Mouse (Mus musculus) hindbrain, embryonic 14.5 days (tissue): ENCODE data around the gene Cbs. TPM values are rescaled to one million over a fixed set of nuclear protein-coding genes. Genes with fewer than 3 reads are reported as not detected.
A peak's percentile ranks its signal among the peaks of the same experiment; 100 is the strongest.

Experiments used
- ATAC-seq: fragments of 200-750 bp; cut with Nextera tagmentation; 2 replicates; pipeline ENCODE4 v1.8.0; 2017; ENCODE audit warnings: moderate number of reproducible peaks, mild to moderate bottlenecking, moderate TSS enrichment, moderate library complexity; ENCODE audit not compliant: low FRiP score
- DNase-seq: peaks from one replicate; pipeline ENCODE4 v3.0.0-alpha.2; 2015; ENCODE audit warnings: low spot score
- H3K27ac ChIP-seq: fragments of 300-500 bp; sonication (generic); 2 replicates; pipeline ENCODE4 v1.5.1; 2014; ENCODE audit warnings: mild to moderate bottlenecking, moderate library complexity
- H3K27me3 ChIP-seq: fragments of 300-500 bp; sonication (generic); 2 replicates; pipeline ENCODE4 v1.6.1; 2014; ENCODE audit warnings: mild to moderate bottlenecking, low read length, mixed read lengths; ENCODE audit not compliant: control insufficient read depth, insufficient read depth
- H3K36me3 ChIP-seq: fragments of 300-500 bp; sonication (generic); replicated peaks from 2 replicates; pipeline ENCODE4 v1.6.1; 2014; ENCODE audit not compliant: control insufficient read depth, insufficient read depth
- H3K4me1 ChIP-seq: fragments of 300-500 bp; sonication (generic); replicated peaks from 2 replicates; pipeline ENCODE4 v1.6.1; 2014; ENCODE audit warnings: antibody characterized with exemption, low read length, mixed read lengths; ENCODE audit not compliant: control insufficient read depth, insufficient read depth
- H3K4me2 ChIP-seq: fragments of 300-500 bp; sonication (generic); replicated peaks from 2 replicates; pipeline ENCODE4 v1.6.1; 2014; ENCODE audit warnings: mild to moderate bottlenecking, moderate library complexity
- H3K4me3 ChIP-seq: fragments of 300-500 bp; sonication (generic); replicated peaks from 2 replicates; pipeline ENCODE4 v1.5.1; 2014; ENCODE audit warnings: mild to moderate bottlenecking, low read length
- H3K9ac ChIP-seq: fragments of 300-500 bp; sonication (generic); 2 replicates; pipeline ENCODE4 v1.6.1; 2014
- H3K9me3 ChIP-seq: fragments of 300-500 bp; sonication (generic); 2 replicates; pipeline ENCODE4 v1.6.1; 2016; ENCODE audit warnings: low read length; ENCODE audit not compliant: control insufficient read depth
- WGBS: fragments of 180-500 bp; shearing (Covaris S2); extraction: QIAGEN DNeasy Blood & Tissue Kit; methylation state at CpG from one replicate; pipeline ENCODE4 v1.1.7; 2014; 5-methylcytosine and 5-hydroxymethylcytosine counted together
- polyA plus RNA-seq: library from polyadenylated mRNA; unstranded; fragments of >200 nt; fragmentation: Nextera tagmentation; extraction: Ambion mirVana; gene quantifications from 2 replicates; pipeline ENCODE4 v1.2.1, GENCODE M21; 2014

The Cbs gene
- polyA plus RNA-seq, 1 experiment from 2014 or later, result 6.7 TPM

DNA sequence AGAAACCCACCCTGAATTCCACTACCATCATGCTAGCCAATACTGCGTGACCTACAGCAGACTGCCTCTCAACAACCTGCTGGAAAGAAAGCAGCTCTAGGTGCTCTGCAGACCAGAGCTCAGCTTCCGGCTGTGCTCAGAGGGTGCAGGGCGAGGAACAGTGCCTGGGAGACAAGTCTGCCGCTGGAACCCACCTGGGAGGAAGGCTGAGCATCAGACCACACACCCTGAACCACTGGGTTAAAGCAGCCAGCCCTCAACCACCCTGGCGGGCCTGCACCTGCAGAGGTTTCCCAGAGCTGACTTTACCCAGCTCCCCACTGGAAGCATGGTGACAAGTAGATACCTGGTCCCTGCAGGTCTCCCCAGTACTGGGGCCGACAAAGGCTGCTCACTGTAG, 16.2 kb upstream of the Cbs start:
- WGBS, result 92% methylated on average over 6 of the region's 6 CpGs
- Histone ChIP-seq H3K4me3 (no peak overlapping the region), H3K9me3 (no peaks in the 10 kb centered on the region), H3K27me3 (no peaks in the 10 kb centered on the region), H3K4me2 (no peak overlapping the region), H3K27ac (no peak overlapping the region), H3K9ac (no peak overlapping the region), H3K36me3 (peaks cover 78% of the 10 kb centered on the region), H3K4me1 (peaks cover 9% of the 10 kb centered on the region)
- DNase-seq (no peak), ATAC-seq (no peak)

DNA sequence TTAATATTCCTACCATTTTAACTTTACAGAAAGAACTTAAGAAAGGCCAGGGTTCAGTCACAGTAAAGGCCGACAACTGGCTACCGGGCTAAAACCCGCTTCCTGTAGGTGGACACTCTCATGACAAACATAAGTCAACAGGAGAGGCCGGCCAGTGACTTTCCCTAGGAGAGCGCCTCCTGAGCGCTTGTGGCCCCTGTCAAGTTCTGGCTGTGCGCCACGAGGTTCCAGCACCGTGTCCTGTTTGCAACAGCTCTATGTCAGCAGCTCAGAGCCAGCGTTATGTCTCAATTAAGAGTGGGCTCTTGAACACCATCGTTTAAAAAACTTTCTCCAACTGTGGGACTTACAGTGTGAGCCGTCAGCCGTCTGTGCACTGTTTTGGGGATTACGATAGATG, 15.1 kb upstream of the Cbs start:
- ATAC-seq (no peak), DNase-seq (no peak)
- H3K36me3 ChIP-seq, result peaks cover 90% of the 10 kb centered on the region
- H3K4me2 ChIP-seq, result no peak overlapping the region
- no peak overlapping the region for H3K9ac ChIP-seq
- H3K27ac ChIP-seq, result no peak overlapping the region
- no peaks in the 10 kb centered on the region for H3K9me3 ChIP-seq
- no peak overlapping the region for H3K4me3 ChIP-seq
- H3K4me1 ChIP-seq, result peaks cover 2% of the 10 kb centered on the region
- WGBS, result 90% methylated on average over 14 of the region's 14 CpGs
- H3K27me3 ChIP-seq, result no peaks in the 10 kb centered on the region

DNA sequence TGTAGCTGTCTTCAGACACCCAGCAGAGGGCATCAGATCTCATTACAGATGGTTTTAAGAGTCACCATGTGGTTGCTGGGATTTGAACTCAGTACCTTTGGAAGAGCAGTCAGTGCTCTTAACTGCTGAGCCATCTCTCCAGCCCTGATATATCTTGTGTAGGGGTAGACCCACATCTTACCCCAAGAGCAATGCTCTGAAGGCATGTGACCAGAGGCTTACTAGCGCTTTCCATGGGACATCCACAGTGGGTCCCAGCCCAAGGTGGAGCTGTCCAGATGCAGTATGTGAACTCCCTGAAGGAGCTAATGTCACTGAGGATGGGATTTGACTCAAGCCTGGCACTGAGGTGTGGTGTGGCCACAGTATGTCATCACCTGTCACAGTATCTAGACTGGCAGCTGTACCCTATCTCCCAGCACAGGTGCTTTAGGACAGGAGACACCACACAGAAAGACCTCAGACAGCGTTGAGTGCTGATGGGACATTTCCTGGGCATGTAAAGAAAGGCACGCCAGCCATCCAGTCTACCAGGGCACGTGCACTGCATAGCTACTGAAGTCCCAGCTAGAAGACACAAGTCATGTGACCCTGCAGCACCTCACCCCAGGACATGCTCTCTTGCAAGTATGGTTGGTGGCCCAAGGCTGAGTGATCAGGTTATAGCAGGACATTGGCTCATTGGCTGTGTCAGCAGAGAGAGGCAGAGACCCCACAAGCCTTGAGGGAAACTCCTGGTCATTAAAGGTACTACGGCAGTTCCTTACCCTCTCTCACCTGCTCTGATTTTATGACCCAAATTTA, 9.4 kb upstream of the Cbs start:
- DNase-seq, result no peak
- no peaks in the 10 kb centered on the region for H3K9me3 ChIP-seq
- H3K27ac ChIP-seq, result no peak overlapping the region
- H3K4me1 ChIP-seq, result no peaks in the 10 kb centered on the region
- H3K27me3 ChIP-seq, result no peaks in the 10 kb centered on the region
- 95% methylated on average over 5 of the region's 5 CpGs for WGBS
- peaks cover 57% of the 10 kb centered on the region for H3K36me3 ChIP-seq
- ATAC-seq, result no peak
- H3K4me3 ChIP-seq, result no peak overlapping the region
- H3K9ac ChIP-seq, result no peak overlapping the region
- no peak overlapping the region for H3K4me2 ChIP-seq

DNA sequence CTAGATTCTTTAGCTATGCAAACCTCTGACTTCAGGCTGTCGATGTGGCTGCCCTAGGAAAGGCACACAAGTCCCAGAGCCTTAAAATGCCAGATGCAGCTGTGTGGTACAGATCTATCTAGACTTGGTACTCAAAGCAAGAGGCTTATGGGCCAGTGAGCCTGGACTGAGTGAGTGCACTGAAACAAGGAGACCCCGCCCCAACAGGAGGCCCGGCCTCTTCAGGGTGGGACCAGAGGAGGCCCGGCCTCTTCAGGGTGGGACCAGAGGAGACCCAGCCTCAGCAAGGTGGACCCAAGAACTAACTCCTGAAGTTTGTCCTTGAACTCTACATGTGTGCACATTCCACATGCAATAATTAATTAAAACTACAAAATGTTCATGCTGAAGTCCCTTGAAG, 5.9 kb upstream of the Cbs start:
- no peak overlapping the region for H3K4me3 ChIP-seq
- ATAC-seq (no peak), DNase-seq (no peak)
- peaks cover 22% of the 10 kb centered on the region for H3K36me3 ChIP-seq
- 0 out of 2 replicates have a peak, but pooled peaks cover 2% of the 10 kb centered on the region for H3K4me1 ChIP-seq
- 76% methylated on average over 4 of the region's 4 CpGs for WGBS
- no peaks in the 10 kb centered on the region for H3K9me3 ChIP-seq
- no peak overlapping the region for H3K27ac ChIP-seq
- no peaks in the 10 kb centered on the region; the same call in 1 of the 2 replicates for H3K27me3 ChIP-seq
- no peak overlapping the region for H3K4me2 ChIP-seq
- no peak overlapping the region for H3K9ac ChIP-seq

DNA sequence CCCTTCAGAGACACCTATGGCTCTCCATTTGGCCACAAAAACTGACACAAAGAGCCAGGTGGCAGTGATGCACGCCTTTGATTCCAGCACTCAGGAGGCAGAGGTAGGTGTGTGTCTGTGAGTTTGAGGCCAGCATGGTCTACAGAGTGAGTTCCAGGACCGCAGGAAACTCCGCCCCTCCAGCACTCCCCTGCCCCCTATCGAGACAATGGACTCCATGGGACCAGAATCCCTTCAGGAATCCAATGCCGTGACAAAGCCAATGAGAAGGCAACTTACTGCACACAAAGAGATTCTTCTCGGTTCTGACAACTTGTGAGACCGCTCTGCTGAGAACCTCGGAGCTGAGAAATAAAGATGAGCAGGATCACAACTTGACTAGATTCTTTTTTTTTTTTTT, 5.3 kb upstream of the Cbs start:
- H3K9ac ChIP-seq, result no peak overlapping the region
- H3K27ac ChIP-seq, result no peak overlapping the region
- H3K4me1 ChIP-seq, result 0 out of 2 replicates have a peak, but pooled peaks cover 8% of the 10 kb centered on the region
- no peak overlapping the region for H3K4me3 ChIP-seq
- DNase-seq, result no peak
- H3K36me3 ChIP-seq, result peaks cover 16% of the 10 kb centered on the region
- no peak overlapping the region for H3K4me2 ChIP-seq
- no peaks in the 10 kb centered on the region for H3K9me3 ChIP-seq
- ATAC-seq, result no peak
- WGBS, result 35% methylated on average over 8 of the region's 8 CpGs
- H3K27me3 ChIP-seq, result no peaks in the 10 kb centered on the region; the same call in 1 of the 2 replicates

DNA sequence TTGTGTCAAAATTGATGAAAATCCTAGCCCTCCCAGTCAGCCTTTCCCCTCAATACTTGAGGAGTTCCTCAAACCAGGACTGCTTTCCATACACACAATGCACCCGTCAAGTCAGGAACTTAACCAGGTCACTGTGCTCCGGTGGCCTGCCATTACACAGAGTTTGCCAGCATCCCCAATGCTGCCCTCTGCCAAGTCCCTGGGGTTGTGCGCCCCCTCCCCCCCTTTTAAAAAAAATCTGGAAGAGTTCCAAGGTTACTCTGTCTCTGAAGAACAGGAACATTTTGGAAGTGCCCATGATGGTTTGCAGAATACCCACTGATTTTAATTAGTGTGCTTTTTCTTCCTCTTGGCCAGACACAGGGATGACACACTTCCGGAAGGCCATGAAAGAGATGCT, 2.6 kb upstream of the Cbs start:
- Histone ChIP-seq H3K4me3 (no peak overlapping the region), H3K27me3 (peaks cover 17% of the 10 kb centered on the region), H3K27ac (no peak overlapping the region), H3K36me3 (no peaks in the 10 kb centered on the region), H3K4me2 (no peak overlapping the region), H3K9me3 (no peaks in the 10 kb centered on the region), H3K9ac (no peak overlapping the region), H3K4me1 (peaks cover 21% of the 10 kb centered on the region)
- ATAC-seq, result no peak
- DNase-seq, result no peak
- 56% methylated on average over 4 of the region's 4 CpGs for WGBS

DNA sequence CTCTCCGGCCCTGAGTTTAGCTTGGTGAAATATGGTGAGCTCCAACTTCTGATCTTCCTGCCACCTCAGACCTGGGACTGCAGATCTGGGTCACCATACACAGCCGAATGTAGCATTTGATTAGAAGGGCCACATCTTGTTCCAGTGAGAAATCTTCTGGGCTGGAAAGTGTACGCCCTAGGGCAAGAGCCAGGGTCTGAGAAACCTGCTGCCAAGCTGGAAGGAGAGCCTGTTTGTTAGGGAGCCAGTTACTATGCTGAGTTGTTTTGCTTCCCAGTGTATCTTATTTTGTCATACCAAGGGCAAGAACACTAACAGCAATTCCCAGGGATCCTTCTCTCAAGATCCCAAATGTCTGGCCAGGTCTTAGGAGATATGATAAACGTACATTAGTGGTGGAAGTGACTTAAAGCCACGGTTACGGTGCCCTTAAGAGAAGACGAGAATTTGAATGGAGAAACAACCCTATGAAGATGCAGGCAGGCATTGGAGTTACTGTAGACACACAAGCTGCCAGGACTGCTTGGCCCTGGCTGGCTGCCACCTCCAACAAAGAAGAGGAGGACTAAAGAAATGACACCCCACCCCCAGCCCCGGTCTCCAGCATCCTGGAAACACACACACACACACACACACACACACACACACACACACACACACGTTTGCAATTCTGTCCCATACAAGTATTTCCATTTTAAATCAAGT, 980 bp upstream of the Cbs start:
- DNase-seq, result peak; percentile 55
- H3K9me3 ChIP-seq, result no peaks in the 10 kb centered on the region
- 49% methylated on average over 9 of the region's 9 CpGs for WGBS
- H3K27ac ChIP-seq, result peak overlapping the region; percentile 69
- peaks cover 21% of the 10 kb centered on the region for H3K4me1 ChIP-seq
- H3K27me3 ChIP-seq, result peaks cover 17% of the 10 kb centered on the region
- peak overlapping the region; percentile 92; the same call in 1 of the 2 replicates for H3K4me2 ChIP-seq
- H3K4me3 ChIP-seq, result no peak overlapping the region
- no peak overlapping the region for H3K9ac ChIP-seq
- no peaks in the 10 kb centered on the region for H3K36me3 ChIP-seq
- no peak for ATAC-seq

DNA sequence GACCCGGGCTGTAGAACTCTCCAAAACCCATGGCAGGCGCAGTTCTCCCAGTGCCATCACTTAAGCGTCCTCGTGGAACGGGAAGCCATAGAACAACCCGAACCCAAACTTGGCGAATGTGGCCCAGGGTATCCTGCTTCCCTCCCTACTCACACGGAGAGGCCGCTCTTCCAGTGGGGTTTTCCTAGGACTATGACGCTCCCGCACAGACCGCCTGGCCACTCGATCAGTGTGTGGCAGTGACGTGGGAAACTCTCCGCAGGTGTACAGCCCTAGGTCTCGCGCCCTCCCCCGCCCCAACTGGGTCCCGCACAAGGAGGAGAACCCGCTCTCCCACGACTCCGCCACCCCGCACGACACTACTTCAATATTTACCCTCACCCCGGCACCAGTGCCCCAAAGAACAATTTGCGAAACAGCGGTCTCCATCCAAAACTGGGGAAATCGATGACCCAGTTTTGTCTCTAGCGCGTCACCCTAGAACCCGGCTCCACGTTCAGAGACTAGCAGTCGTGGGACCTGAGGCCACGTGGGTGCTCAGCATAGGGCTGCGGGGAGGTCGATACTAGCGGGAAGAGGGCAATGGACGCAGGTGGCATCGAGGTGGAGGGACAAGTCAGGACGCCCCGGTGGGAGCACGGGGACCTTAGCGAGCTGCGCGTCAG, 629 bp downstream of the Cbs start:
- Histone ChIP-seq H3K36me3 (no peaks in the 10 kb centered on the region), H3K27ac (no peak overlapping the region), H3K9me3 (no peaks in the 10 kb centered on the region), H3K4me1 (peaks cover 21% of the 10 kb centered on the region), H3K4me3 (peak overlapping the region; percentile 42), H3K4me2 (peak overlapping the region; percentile 92), H3K9ac (peak overlapping the region; percentile 57), H3K27me3 (peaks cover 17% of the 10 kb centered on the region)
- ATAC-seq (0 out of 2 replicates have a peak, but pooled peaks have one; percentile 41), DNase-seq (no peak)
- 5% methylated on average over 45 of the region's 45 CpGs for WGBS

DNA sequence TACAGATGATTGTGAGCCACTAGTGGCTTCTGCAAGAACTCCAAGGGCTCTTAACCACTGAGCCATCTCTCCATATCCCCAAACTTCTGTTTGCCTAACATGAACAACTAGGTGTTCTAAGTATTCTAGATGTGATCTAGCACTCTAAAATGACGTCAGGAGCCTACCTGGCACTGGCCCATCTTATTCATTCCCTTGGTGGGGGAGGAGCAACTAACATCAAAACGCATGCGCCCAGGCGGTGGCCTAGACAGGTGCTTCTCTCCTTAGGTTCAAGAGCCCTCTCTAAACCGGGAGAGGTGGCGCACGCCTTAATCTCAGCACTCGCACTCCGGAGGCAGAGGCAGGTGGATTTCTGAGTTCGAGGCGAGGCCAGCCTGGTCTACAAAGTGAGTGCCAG, 1.3 kb downstream of the Cbs start:
- Histone ChIP-seq H3K36me3 (no peaks in the 10 kb centered on the region), H3K4me2 (peak overlapping the region; percentile 92; the same call in 1 of the 2 replicates), H3K4me3 (peak overlapping the region; percentile 42; the same call in 1 of the 2 replicates), H3K9ac (no peak overlapping the region), H3K27ac (no peak overlapping the region), H3K27me3 (peaks cover 17% of the 10 kb centered on the region), H3K9me3 (no peaks in the 10 kb centered on the region), H3K4me1 (peaks cover 21% of the 10 kb centered on the region)
- no peak for ATAC-seq
- 59% methylated on average over 11 of the region's 11 CpGs for WGBS
- DNase-seq, result no peak
